Comparison of ENCODE assay signal across 8 mouse cellular contexts in genomic region chr6:50220863-50221262, GRCm38 (mm10). TPM values are rescaled to one million over a fixed set of nuclear protein-coding genes. Genes with fewer than 3 reads are reported as not detected.
DNase-seq lines count a peak whose midpoint lies in the region; ATAC-seq and TF ChIP-seq lines count a peak whose summit lies in the region.
"Had no signal": no experiment of that assay in that cellular context is flagged by ENCODE, and none has a peak within 500 bp of the region (broad histone marks: within the 10 kb centered on the region; RNA-seq: fewer than 3 reads in every experiment).

No protein-coding gene starts in this region.

- TF ChIP-seq RAD21 in MEL (IDR thresholded peaks at IDR 0.05; ENCODE audit: low read depth, low read length): peak; percentile 59

- no peak for TF ChIP-seq POLR2A in MEL (IDR thresholded peaks at IDR 0.05; ENCODE audit: control insufficient read depth in 1 of 2, insufficient read depth in 1 of 2, low read depth in 1 of 2, low read length in 2 of 2, poor library complexity in 1 of 2)
- no peak for TF ChIP-seq POLR2A in bone marrow, adult 2 months (IDR thresholded peaks at IDR 0.05; ENCODE audit: borderline replicate concordance, control insufficient read depth, low read depth, low read length)
- TF ChIP-seq POLR2A in lung, adult 2 months (IDR thresholded peaks at IDR 0.05; ENCODE audit: borderline replicate concordance, extremely low read depth, low read depth, low read length): no peak

- 48% methylated on average over 6 of the region's 6 CpGs for WGBS in liver, embryonic 11.5 days
- 53% methylated on average over 6 of the region's 6 CpGs for WGBS in bone marrow, adult 2 months
- 48% methylated on average over 6 of the region's 6 CpGs for WGBS in lung, adult 2 months

- no peaks in the 10 kb centered on the region for H3K79me2 ChIP-seq in MEL (ENCODE audit: control insufficient read depth, insufficient read depth, low read length, poor library complexity)

- H3K9ac ChIP-seq in liver, embryonic 11.5 days (ENCODE audit: low read depth, low read length): no peak overlapping the region
- H3K9ac ChIP-seq in MEL (ENCODE audit: control insufficient read depth, low read depth, low read length, poor library complexity, severe bottlenecking): no peak overlapping the region

- no peak for ATAC-seq in liver, embryonic 11.5 days (replicated peaks; ENCODE audit: low FRiP score)

- no peak overlapping the region for H3K27ac ChIP-seq in liver, embryonic 11.5 days (ENCODE audit: low read depth, low read length)
- no peak overlapping the region for H3K27ac ChIP-seq in MEL (ENCODE audit: control insufficient read depth, low read depth, low read length)
- H3K27ac ChIP-seq in bone marrow, adult 2 months (ENCODE audit: control insufficient read depth, insufficient read depth, low read depth, low read length, poor library complexity): no peak overlapping the region

- H3K36me3 ChIP-seq in liver, embryonic 11.5 days (ENCODE audit: control insufficient read depth, insufficient read depth, low read length): no peaks in the 10 kb centered on the region
- no peaks in the 10 kb centered on the region; a peak in 2 of 4 replicates for H3K36me3 ChIP-seq in MEL (ENCODE audit: control insufficient read depth in 1 of 2, insufficient read depth in 2 of 2, low read length in 2 of 2)

- H3K27me3 ChIP-seq in liver, embryonic 11.5 days (replicated peaks; ENCODE audit: control insufficient read depth, insufficient read depth, low read length): no peaks in the 10 kb centered on the region
- no peaks in the 10 kb centered on the region for H3K27me3 ChIP-seq in MEL (ENCODE audit: control insufficient read depth in 1 of 2, insufficient read depth in 2 of 2, low read length in 2 of 2)
- H3K27me3 ChIP-seq: megakaryocyte, embryonic 14.5 days had no signal

- H3K4me1 ChIP-seq in liver, embryonic 11.5 days (replicated peaks; ENCODE audit: control insufficient read depth, insufficient read depth, low read length): no peaks in the 10 kb centered on the region
- H3K4me1 ChIP-seq in MEL (ENCODE audit: control insufficient read depth in 1 of 2, insufficient read depth in 2 of 2, low read length in 2 of 2): peaks cover 0 to 11% of the 10 kb centered on the region in 2 experiments; a peak in 1 of 4 replicates
- peaks cover 2% of the 10 kb centered on the region; the same call in 1 of the 2 replicates for H3K4me1 ChIP-seq in bone marrow, adult 2 months (ENCODE audit: control insufficient read depth, insufficient read depth, low read length)
- H3K4me1 ChIP-seq in lung, adult 2 months (ENCODE audit: control insufficient read depth, insufficient read depth, low read length): no peaks in the 10 kb centered on the region

- no peak overlapping the region for H3K4me3 ChIP-seq in liver, embryonic 11.5 days (ENCODE audit: low read depth, low read length)
- H3K4me3 ChIP-seq in MEL (ENCODE audit: control insufficient read depth in 1 of 2, insufficient read depth in 1 of 2, low read depth in 2 of 2, low read length in 2 of 2): no peak overlapping the region
- no peak overlapping the region for H3K4me3 ChIP-seq in bone marrow, adult 2 months (replicated peaks; ENCODE audit: control insufficient read depth, low read depth, low read length)
- no peak overlapping the region for H3K4me3 ChIP-seq in lung, adult 2 months (replicated peaks; ENCODE audit: extremely low read depth, low read depth, low read length)
- H3K4me3 ChIP-seq: megakaryocyte, embryonic 14.5 days had no signal

- H3K4me2 ChIP-seq in liver, embryonic 11.5 days: no peak overlapping the region

- no peaks in the 10 kb centered on the region for H3K9me3 ChIP-seq in liver, embryonic 11.5 days (ENCODE audit: control insufficient read depth, low read length)
- no peaks in the 10 kb centered on the region for H3K9me3 ChIP-seq in MEL (replicated peaks; ENCODE audit: insufficient read depth, low read length)
- H3K9me3 ChIP-seq: megakaryocyte, embryonic 14.5 days had no signal

- DNase-seq in liver: peak; percentile 42
- no peak for DNase-seq in liver, embryonic 11.5 days (ENCODE audit: low spot score)
- peak; percentile 67 for DNase-seq in MEL (ENCODE audit: low read depth, low spot score)
- peak; percentile 34 for DNase-seq in gastrocnemius, postnatal 14 days
- peak; percentile 44 for DNase-seq in lung, adult 2 months
- peak; percentile 14 to 17 for DNase-seq in thymus, adult 18-20 months

- intact Hi-C loops in gastrocnemius, postnatal 14 days (cut with DNase I; ENCODE audit: low total_unique reads): no loop called here

- no peak for TF ChIP-seq EP300 in MEL (IDR thresholded peaks at IDR 0.05; ENCODE audit: low read depth in 1 of 2, low read length in 2 of 2)

- TF ChIP-seq CTCF in MEL (IDR thresholded peaks at IDR 0.05 in 2 of 3, conservative IDR thresholded peaks at IDR 0.05 in 1 of 3; ENCODE audit: control insufficient read depth in 1 of 3, insufficient read depth in 1 of 3, low read depth in 2 of 3, low read length in 3 of 3, poor library complexity in 1 of 3, severe bottlenecking in 1 of 3): peak; percentile 81 to 89 (median 88)
- TF ChIP-seq CTCF in bone marrow, adult 2 months (IDR thresholded peaks at IDR 0.05; ENCODE audit: control insufficient read depth, insufficient read depth, low read length): peak; percentile 90
- peak; percentile 91 for TF ChIP-seq CTCF in lung, adult 2 months (IDR thresholded peaks at IDR 0.05; ENCODE audit: insufficient read depth, low read length)

TF ChIP-seq in MEL, 35 proteins besides CTCF, POLR2A, EP300 and RAD21:
- TF ChIP-seq CHD2 (IDR thresholded peaks at IDR 0.05; ENCODE audit: low read length) (no peak), JUND (IDR thresholded peaks at IDR 0.05; ENCODE audit: low read depth, low read length) (no peak), ZNF384 (IDR thresholded peaks at IDR 0.05; ENCODE audit: low read depth, low read length) (no peak), NELFE (IDR thresholded peaks at IDR 0.05; ENCODE audit: low read depth, low read length) (no peak), SIN3A (IDR thresholded peaks at IDR 0.05; ENCODE audit: low read length) (no peak), ZC3H11A (IDR thresholded peaks at IDR 0.05; ENCODE audit: low read depth, low read length) (peak; percentile 54), MAFK (IDR thresholded peaks at IDR 0.05; ENCODE audit: borderline replicate concordance, low read depth, low read length) (no peak), CHD1 (IDR thresholded peaks at IDR 0.05; ENCODE audit: low read depth, low read length) (no peak), NRF1 (IDR thresholded peaks at IDR 0.05; ENCODE audit: insufficient read depth, low read depth, low read length, poor library complexity, severe bottlenecking) (no peak), TCF12 (IDR thresholded peaks at IDR 0.05; ENCODE audit: low read depth, low read length) (no peak), SMC3 (IDR thresholded peaks at IDR 0.05; ENCODE audit: low read depth, low read length) (peak; percentile 80), ETS1 (IDR thresholded peaks at IDR 0.05; ENCODE audit: low read depth, low read length) (no peak), MAX (IDR thresholded peaks at IDR 0.05; ENCODE audit: low read length) (no peak), MYC (IDR thresholded peaks at IDR 0.05; ENCODE audit: low read depth, low read length) (no peak), ELF1 (IDR thresholded peaks at IDR 0.05; ENCODE audit: low read depth, low read length) (no peak), HCFC1 (IDR thresholded peaks at IDR 0.05; ENCODE audit: low read depth, low read length) (no peak)

RNA-seq across cellular contexts. Expression of gene Gsdme, which starts 42.8 kb away (rescaled TPM):
- polyA plus RNA-seq in liver, embryonic 11.5 days (2014; fragmentation: Nextera tagmentation; extraction: Ambion mirVana): 28.6 and 30.2 TPM in 2 replicates
- total RNA-seq in MEL (2012; rRNA removed): 0.20 and 0.27 TPM in 2 replicates
- 1 to 10 TPM in 1 of 2 experiments, not detected in 1; 1.5 TPM for polyA plus RNA-seq in MEL (2012; ENCODE audit: insufficient read depth in 1 of 2, insufficient read length in 2 of 2, low read depth in 1 of 2, low replicate concordance in 2 of 2, missing spikeins in 1 of 2)
- 4.7 and 16.1 TPM in 2 replicates for polyA plus RNA-seq in bone marrow, adult 2 months (2011; ENCODE audit: insufficient read depth, insufficient read length, low replicate concordance, missing spikeins)
- 1 to 10 TPM in 1 of 2 experiments, under 1 TPM in 1; 0.66 to 1.7 TPM for total RNA-seq in gastrocnemius, postnatal 14 days (2021)
- 0.48 and 0.75 TPM in 2 replicates for polyA plus RNA-seq in lung, adult 2 months (2012; rRNA removed)
